Mouse (Mus musculus): ENCODE measurements around the gene Lix1.

DNA sequence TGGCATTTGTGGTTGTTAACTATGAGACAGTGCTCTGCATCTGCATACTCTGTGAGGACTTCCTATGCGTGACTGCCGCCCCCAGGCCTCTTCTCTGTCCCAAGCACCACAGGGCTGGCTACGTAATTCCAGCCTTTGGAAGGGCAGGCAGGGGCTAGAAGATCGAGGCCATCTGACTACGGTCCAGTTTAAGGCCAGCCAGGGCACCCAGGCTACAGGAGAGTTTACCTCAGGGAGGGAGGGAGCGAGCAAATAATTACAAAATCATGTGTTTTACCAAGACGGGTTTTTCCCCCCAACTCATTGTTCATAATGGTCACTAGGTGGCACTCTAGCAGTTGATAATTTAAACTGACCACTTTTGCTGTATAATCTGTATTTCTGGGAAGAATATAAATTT, 9.6 kb upstream of the Lix1 start:
- TF ChIP-seq CTCF (IDR thresholded peaks at IDR 0.05; ENCODE audit: extremely low read depth, insufficient read depth, insufficient read length, insufficient replicate concordance) (no peak), POLR2A (IDR thresholded peaks at IDR 0.05; ENCODE audit: low read depth, low read length) (no peak)
